Mouse (Mus musculus): ENCODE results near the gene Cchcr1. TPM values are rescaled to one million over a fixed set of nuclear protein-coding genes. Genes with fewer than 3 reads are reported as not detected.

Cchcr1 gene
- polyA plus RNA-seq, 1 experiment from 2014 or later, result 23.6 TPM

GRCm38 (mm10) chr17:35526644-35527043, 9.7 kb downstream of the Cchcr1 start:
- DNase-seq (ENCODE audit: low spot score), result no peak
- H3K36me3 ChIP-seq, result peaks cover 90% of the 10 kb centered on the region
- WGBS, result 78% methylated on average over 8 of the region's 8 CpGs

GRCm38 (mm10) chr17:35532360-35532759, 15.5 kb downstream of the Cchcr1 start:
- Histone ChIP-seq H3K4me1 (peaks cover 11% of the 10 kb centered on the region; the same call in 1 of the 2 replicates), H3K27me3 (ENCODE audit: low read depth, poor library complexity, severe bottlenecking) (no peaks in the 10 kb centered on the region), H3K36me3 (peaks cover 39% of the 10 kb centered on the region), H3K27ac (replicated peaks) (no peak overlapping the region), H3K9me3 (replicated peaks) (no peaks in the 10 kb centered on the region), H3K4me3 (no peak overlapping the region)
- 16% methylated on average over 3 of the region's 3 CpGs for WGBS
- DNase-seq (ENCODE audit: low spot score), result no peak

More at GRCm38 (mm10) chr17:35526644-35527043, 9.7 kb downstream of the Cchcr1 start:
- H3K9me3 ChIP-seq (replicated peaks), result no peaks in the 10 kb centered on the region
- no peaks in the 10 kb centered on the region for H3K27me3 ChIP-seq (ENCODE audit: low read depth, poor library complexity, severe bottlenecking)
- H3K27ac ChIP-seq (replicated peaks), result no peak overlapping the region
- no peak overlapping the region for H3K4me3 ChIP-seq
- H3K4me1 ChIP-seq, result no peaks in the 10 kb centered on the region

- DNase-seq (ENCODE audit: low spot score), result no peak
- Histone ChIP-seq H3K9me3 (replicated peaks) (no peaks in the 10 kb centered on the region), H3K27me3 (ENCODE audit: low read depth, poor library complexity, severe bottlenecking) (no peaks in the 10 kb centered on the region), H3K4me1 (peaks cover 11% of the 10 kb centered on the region; the same call in 1 of the 2 replicates), H3K27ac (replicated peaks) (no peak within 1 kb of the TSS), H3K4me3 (no peak within 1 kb of the TSS), H3K36me3 (peaks cover 33% of the 10 kb centered on the region)
- 48% methylated on average over 7 of the region's 7 CpGs for WGBS
Measured at GRCm38 (mm10) chr17:35532901-35533300, 16.0 kb downstream of the Cchcr1 start, which contains the start of gene Psors1c2. Gene Psors1c2, plus strand, starts transcription at chr17:35533201.

- Histone ChIP-seq H3K36me3 (peaks cover 19% of the 10 kb centered on the region), H3K4me3 (no peak overlapping the region), H3K27me3 (ENCODE audit: low read depth, poor library complexity, severe bottlenecking) (no peaks in the 10 kb centered on the region), H3K27ac (replicated peaks) (no peak overlapping the region), H3K4me1 (peaks cover 11% of the 10 kb centered on the region; the same call in 1 of the 2 replicates), H3K9me3 (replicated peaks) (no peaks in the 10 kb centered on the region)
- 17% methylated on average over 6 of the region's 6 CpGs for WGBS
- DNase-seq (ENCODE audit: low spot score), result peak; percentile 61
Measured at GRCm38 (mm10) chr17:35534343-35534742, 17.4 kb downstream of the Cchcr1 start.

- Histone ChIP-seq H3K27ac (replicated peaks) (no peak overlapping the region), H3K4me3 (no peak overlapping the region), H3K36me3 (no peaks in the 10 kb centered on the region), H3K9me3 (replicated peaks) (no peaks in the 10 kb centered on the region), H3K4me1 (peaks cover 8% of the 10 kb centered on the region; the same call in 1 of the 2 replicates), H3K27me3 (ENCODE audit: low read depth, poor library complexity, severe bottlenecking) (no peaks in the 10 kb centered on the region)
- WGBS, result 89% methylated on average over 4 of the region's 4 CpGs
- DNase-seq (ENCODE audit: low spot score), result no peak
Measured at GRCm38 (mm10) chr17:35537421-35537820, 20.5 kb downstream of the Cchcr1 start.

DNA sequence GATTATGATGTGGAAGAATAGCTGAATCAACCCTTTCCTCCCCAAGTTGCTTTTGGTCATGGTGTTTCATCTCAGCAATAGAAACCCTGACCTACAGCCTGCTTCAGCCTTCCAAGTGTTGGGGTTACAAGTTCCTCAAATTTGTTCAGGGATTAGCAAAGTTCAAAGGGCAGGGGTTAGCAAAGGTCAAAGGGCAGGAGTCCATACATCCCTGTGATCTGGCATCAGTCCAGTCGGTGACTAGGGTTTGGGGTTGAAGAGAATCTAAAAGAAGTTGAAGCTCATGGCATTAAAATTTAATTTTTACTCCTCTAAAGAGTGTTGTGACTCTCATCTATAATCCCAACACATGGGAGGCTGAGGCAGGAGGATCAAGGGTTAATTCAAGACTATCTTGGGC, 21.6 kb downstream of the Cchcr1 start:
- Histone ChIP-seq H3K4me1 (peaks cover 12% of the 10 kb centered on the region), H3K9me3 (replicated peaks) (no peaks in the 10 kb centered on the region), H3K4me3 (no peak overlapping the region), H3K27ac (replicated peaks) (no peak overlapping the region), H3K36me3 (no peaks in the 10 kb centered on the region), H3K27me3 (ENCODE audit: low read depth, poor library complexity, severe bottlenecking) (no peaks in the 10 kb centered on the region)
- WGBS, result 79% methylated on average over 1 of the region's 1 CpGs
- DNase-seq (ENCODE audit: low spot score), result no peak

DNA sequence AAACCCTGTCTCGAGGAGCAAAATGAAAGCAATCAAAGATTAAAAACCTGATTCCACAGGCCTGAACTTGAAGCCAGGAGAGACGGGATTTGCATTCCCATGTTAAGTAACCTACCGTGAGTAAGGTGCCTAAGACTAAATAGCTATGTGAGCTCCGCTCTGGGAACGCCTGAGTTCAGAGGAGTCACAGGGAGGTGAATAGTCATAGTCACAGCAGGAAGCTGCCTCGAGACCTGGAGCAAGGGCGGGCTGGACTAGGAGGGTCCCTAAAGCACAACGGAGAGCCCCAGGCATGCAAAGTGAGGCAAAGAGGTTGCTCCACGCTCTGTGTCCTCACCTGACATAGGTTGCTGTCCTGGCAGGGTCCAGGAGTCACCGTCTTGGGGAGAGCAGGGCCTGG, 22.6 kb downstream of the Cchcr1 start:
- Histone ChIP-seq H3K4me1 (peaks cover 16% of the 10 kb centered on the region), H3K4me3 (no peak overlapping the region), H3K27me3 (ENCODE audit: low read depth, poor library complexity, severe bottlenecking) (no peaks in the 10 kb centered on the region), H3K9me3 (replicated peaks) (no peaks in the 10 kb centered on the region), H3K36me3 (no peaks in the 10 kb centered on the region), H3K27ac (replicated peaks) (no peak overlapping the region)
- WGBS, result 55% methylated on average over 10 of the region's 10 CpGs
- no peak for DNase-seq (ENCODE audit: low spot score)

DNA sequence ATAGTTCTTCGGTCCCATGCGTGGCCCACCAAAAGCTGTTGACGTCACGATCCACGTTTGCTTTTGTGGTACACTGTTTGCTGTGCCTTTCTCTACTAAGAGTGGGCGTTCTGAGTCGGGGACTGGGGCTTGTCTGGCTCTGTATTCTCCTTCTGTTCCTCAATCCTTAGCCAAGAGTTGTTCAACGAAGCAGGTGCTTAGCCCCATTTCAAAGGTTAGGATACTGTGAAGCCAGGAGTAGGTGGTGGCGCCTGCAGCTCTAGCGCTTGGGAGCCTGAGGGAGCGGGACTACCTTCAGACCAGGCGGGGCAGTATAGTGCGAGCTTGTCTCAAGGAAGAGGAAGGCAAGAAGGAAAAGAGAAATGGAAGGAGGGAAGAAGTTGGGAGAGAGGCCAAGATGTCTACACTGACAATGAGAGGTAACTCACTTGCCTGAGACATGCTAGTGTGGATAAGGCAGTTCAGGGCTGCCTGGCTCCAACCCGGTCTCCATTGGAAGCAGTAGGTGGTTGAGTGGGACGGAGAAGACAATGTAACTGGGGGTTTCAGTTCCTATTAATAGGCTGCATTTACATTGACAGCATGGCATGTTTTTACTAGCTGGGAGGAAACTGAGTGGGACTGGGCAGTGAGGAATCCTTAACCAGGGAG, 26.0 kb downstream of the Cchcr1 start:
- DNase-seq (ENCODE audit: low spot score), result no peak
- Histone ChIP-seq H3K4me3 (no peak overlapping the region; the same call in 1 of the 2 replicates), H3K4me1 (peaks cover 28% of the 10 kb centered on the region), H3K27me3 (ENCODE audit: low read depth, poor library complexity, severe bottlenecking) (no peaks in the 10 kb centered on the region), H3K27ac (replicated peaks) (0 out of 2 replicates have a peak overlapping the region, but pooled peaks have one; percentile 33), H3K36me3 (no peaks in the 10 kb centered on the region), H3K9me3 (replicated peaks) (no peaks in the 10 kb centered on the region)
- WGBS, result 84% methylated on average over 15 of the region's 15 CpGs

- no peaks in the 10 kb centered on the region for H3K36me3 ChIP-seq
- no peak overlapping the region; the same call in 1 of the 2 replicates for H3K4me3 ChIP-seq
- H3K27ac ChIP-seq (replicated peaks), result no peak overlapping the region
- no peaks in the 10 kb centered on the region for H3K9me3 ChIP-seq (replicated peaks)
- H3K27me3 ChIP-seq (ENCODE audit: low read depth, poor library complexity, severe bottlenecking), result no peaks in the 10 kb centered on the region
- DNase-seq (ENCODE audit: low spot score), result no peak
- H3K4me1 ChIP-seq, result peaks cover 28% of the 10 kb centered on the region
- 56% methylated on average over 14 of the region's 14 CpGs for WGBS
Measured at GRCm38 (mm10) chr17:35543412-35543861, 26.5 kb downstream of the Cchcr1 start.

GRCm38 (mm10) chr17:35544001-35544400, 27.1 kb downstream of the Cchcr1 start:
- Histone ChIP-seq H3K27me3 (ENCODE audit: low read depth, poor library complexity, severe bottlenecking) (no peaks in the 10 kb centered on the region), H3K36me3 (no peaks in the 10 kb centered on the region), H3K9me3 (replicated peaks) (no peaks in the 10 kb centered on the region), H3K27ac (replicated peaks) (no peak overlapping the region), H3K4me1 (peaks cover 28% of the 10 kb centered on the region), H3K4me3 (no peak overlapping the region)
- DNase-seq (ENCODE audit: low spot score), result no peak
- WGBS, result 80% methylated on average over 6 of the region's 6 CpGs

- DNase-seq (ENCODE audit: low spot score), result peak; percentile 61
- H3K4me3 ChIP-seq, result no peak overlapping the region
Measured at GRCm38 (mm10) chr17:35544680-35545079, 27.8 kb downstream of the Cchcr1 start.

DNA sequence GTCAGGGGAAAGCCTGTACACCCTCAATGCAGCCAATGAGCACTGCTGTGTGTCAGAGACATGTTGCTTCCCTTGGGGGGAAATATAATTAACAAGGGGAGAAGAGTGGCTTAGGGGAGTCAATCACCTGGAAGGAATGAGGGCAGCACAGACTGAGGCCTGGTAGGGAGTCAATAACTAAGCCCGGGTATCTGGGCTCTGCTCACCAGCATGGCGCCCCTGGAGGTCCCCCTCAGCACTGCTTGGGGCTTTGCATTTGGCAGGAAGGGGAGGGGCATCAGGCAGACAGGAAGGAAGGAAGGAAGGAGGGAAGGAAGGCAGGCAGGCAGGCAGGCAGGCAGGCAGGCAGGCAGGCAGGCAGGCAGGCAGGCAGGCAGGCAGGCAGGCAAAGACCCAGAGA, 30.6 kb downstream of the Cchcr1 start:
- Histone ChIP-seq H3K4me3 (no peak overlapping the region), H3K9me3 (replicated peaks) (no peaks in the 10 kb centered on the region), H3K27me3 (ENCODE audit: low read depth, poor library complexity, severe bottlenecking) (peaks cover 12% of the 10 kb centered on the region; the same call in 1 of the 2 replicates), H3K27ac (replicated peaks) (no peak overlapping the region), H3K4me1 (peaks cover 28% of the 10 kb centered on the region), H3K36me3 (no peaks in the 10 kb centered on the region)
- 57% methylated on average over 2 of the region's 2 CpGs for WGBS
- DNase-seq (ENCODE audit: low spot score), result no peak

More at GRCm38 (mm10) chr17:35544680-35545079, 27.8 kb downstream of the Cchcr1 start:
- Histone ChIP-seq H3K27ac (replicated peaks) (no peak overlapping the region), H3K9me3 (replicated peaks) (no peaks in the 10 kb centered on the region), H3K36me3 (no peaks in the 10 kb centered on the region), H3K4me1 (peaks cover 28% of the 10 kb centered on the region), H3K27me3 (ENCODE audit: low read depth, poor library complexity, severe bottlenecking) (peaks cover 1% of the 10 kb centered on the region; the same call in 1 of the 2 replicates)
- 36% methylated on average over 6 of the region's 6 CpGs for WGBS

DNA sequence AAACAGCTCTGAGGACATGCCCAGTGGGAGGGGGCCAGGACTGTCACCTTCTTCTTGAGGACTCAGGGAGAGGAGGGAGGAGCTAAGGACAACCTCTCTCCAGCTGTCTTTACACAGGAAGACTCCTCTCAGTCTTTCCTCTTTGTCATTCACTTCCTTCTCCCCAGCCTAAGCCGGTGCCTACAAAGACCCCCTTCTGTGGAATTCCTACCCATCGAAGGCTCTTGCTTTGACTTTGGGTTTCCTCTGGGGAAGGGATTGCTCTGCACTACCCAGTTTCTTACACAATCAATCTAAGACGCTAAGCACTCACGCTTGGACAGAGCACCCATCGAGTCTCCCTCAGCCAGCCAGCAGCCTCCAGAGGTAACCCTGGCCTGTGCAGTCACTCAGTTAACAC, 31.7 kb downstream of the Cchcr1 start:
- WGBS, result 13% methylated on average over 5 of the region's 5 CpGs

More for the DNA sequence above, 31.7 kb downstream of the Cchcr1 start:
- Histone ChIP-seq H3K27me3 (ENCODE audit: low read depth, poor library complexity, severe bottlenecking) (peaks cover 12% of the 10 kb centered on the region; the same call in 1 of the 2 replicates), H3K27ac (replicated peaks) (no peak overlapping the region), H3K36me3 (no peaks in the 10 kb centered on the region), H3K9me3 (replicated peaks) (no peaks in the 10 kb centered on the region), H3K4me3 (no peak overlapping the region), H3K4me1 (peaks cover 19% of the 10 kb centered on the region)
- DNase-seq (ENCODE audit: low spot score), result no peak
